Comparison of ENCODE assay signal across 8 mouse cellular contexts in genomic region chr13:8744565-8744964, GRCm38 (mm10).
DNase-seq lines count a peak whose midpoint lies in the region; ATAC-seq and TF ChIP-seq lines count a peak whose summit lies in the region.

No protein-coding gene starts in this region.

- H3K9me3 ChIP-seq in neural tube, embryonic 15.5 days (replicated peaks), result no peaks in the 10 kb centered on the region
- H3K9me3 ChIP-seq in limb, embryonic 10.5 days (replicated peaks), result no peaks in the 10 kb centered on the region

- no peaks in the 10 kb centered on the region for H3K4me1 ChIP-seq in neural tube, embryonic 15.5 days
- no peaks in the 10 kb centered on the region; the same call in 1 of the 2 replicates for H3K4me1 ChIP-seq in cerebellum, adult 2 months (ENCODE audit: control insufficient read depth, insufficient read depth, low read length)
- no peaks in the 10 kb centered on the region for H3K4me1 ChIP-seq in limb, embryonic 10.5 days

- DNase-seq in gastrocnemius, adult 18-20 months (ENCODE audit: low spot score), result peak; percentile 16
- DNase-seq in gastrocnemius, postnatal 25 days, result no peak
- DNase-seq in neural tube, embryonic 10.5 days (ENCODE audit: extremely low spot score, low spot score), result peak; percentile 18
- peak; percentile 12 to 14 for DNase-seq in cerebellum, adult 2 months
- DNase-seq in limb, embryonic 10.5 days (ENCODE audit: low spot score), result peak; percentile 37
- no peak for DNase-seq in gastrocnemius, adult 8-10 months (ENCODE audit: low spot score in 2 of 2)
- no peak for DNase-seq in left cerebral cortex, postnatal 10 days (ENCODE audit: extremely low spot score in 1 of 2, low spot score in 2 of 2)

- H3K27me3 ChIP-seq in neural tube, embryonic 15.5 days (replicated peaks), result no peaks in the 10 kb centered on the region
- no peaks in the 10 kb centered on the region for H3K27me3 ChIP-seq in cerebellum, adult 2 months (ENCODE audit: control insufficient read depth, insufficient read depth, low read length)
- no peaks in the 10 kb centered on the region for H3K27me3 ChIP-seq in limb, embryonic 10.5 days (ENCODE audit: low read depth, poor library complexity, severe bottlenecking)

- 57% methylated on average over 3 of the region's 3 CpGs for WGBS in neural tube, embryonic 15.5 days
- 46% methylated on average over 3 of the region's 3 CpGs for WGBS in cerebellum, adult 2 months
- 65% methylated on average over 3 of the region's 3 CpGs for WGBS in limb, embryonic 10.5 days

- H3K4me2 ChIP-seq in neural tube, embryonic 15.5 days, result no peak overlapping the region

- no peak for ATAC-seq in neural tube, embryonic 15.5 days (ENCODE audit: low FRiP score)

- intact Hi-C loops in left cerebral cortex, postnatal 10 days (cut with DNase I), result no loop called here

- peak; percentile 44; the same call in 1 of the 2 replicates for TF ChIP-seq CTCF in cerebellum, adult 2 months (IDR thresholded peaks at IDR 0.05; ENCODE audit: borderline replicate concordance, insufficient read depth, low read depth, low read length)

- no peak overlapping the region for H3K27ac ChIP-seq in neural tube, embryonic 15.5 days (replicated peaks)
- no peak overlapping the region for H3K27ac ChIP-seq in cerebellum, adult 2 months (ENCODE audit: insufficient read depth, low read length)
- no peak overlapping the region for H3K27ac ChIP-seq in limb, embryonic 10.5 days

- H3K9ac ChIP-seq in neural tube, embryonic 15.5 days (replicated peaks), result no peak overlapping the region

- H3K4me3 ChIP-seq in neural tube, embryonic 15.5 days (replicated peaks), result no peak overlapping the region
- no peak overlapping the region for H3K4me3 ChIP-seq in cerebellum, adult 2 months (replicated peaks; ENCODE audit: insufficient read depth, low read depth, low read length)
- no peak overlapping the region for H3K4me3 ChIP-seq in limb, embryonic 10.5 days

- no peak for TF ChIP-seq POLR2A in cerebellum, adult 2 months (IDR thresholded peaks at IDR 0.05; ENCODE audit: borderline replicate concordance, insufficient read depth, low read length)

- H3K36me3 ChIP-seq in neural tube, embryonic 15.5 days, result no peaks in the 10 kb centered on the region
- H3K36me3 ChIP-seq in limb, embryonic 10.5 days, result no peaks in the 10 kb centered on the region

Comparison
In these comparisons a context has a peak if more than half of its experiments do, and no peak if none do; other contexts are left out.
1. DNase-seq: peak in gastrocnemius, adult 18-20 months (single experiment), neural tube, embryonic 10.5 days (single experiment), cerebellum, adult 2 months (2 of 2) and limb, embryonic 10.5 days (single experiment); none in gastrocnemius, postnatal 25 days (single experiment), gastrocnemius, adult 8-10 months (0 of 2) and left cerebral cortex, postnatal 10 days (0 of 2).